Mouse (Mus musculus): ENCODE measurements around the gene Stox2. TPM values are rescaled to one million over a fixed set of nuclear protein-coding genes. Genes with fewer than 3 reads are reported as not detected.

Gene Stox2
- polyA plus RNA-seq, 1 experiment from 2014 or later = 18.5 TPM

- no peak for DNase-seq (ENCODE audit: low spot score)
- 91% methylated on average over 7 of the region's 7 CpGs for WGBS
- no peak overlapping the region for H3K4me3 ChIP-seq (ENCODE audit: low read depth, low read length)
- no peak overlapping the region for H3K9ac ChIP-seq (ENCODE audit: low read length)
- H3K27ac ChIP-seq (replicated peaks; ENCODE audit: low read depth, low read length) = no peak overlapping the region
- no peak for ATAC-seq (ENCODE audit: insufficient number of reproducible peaks, low FRiP score, low TSS enrichment, low read depth)
- no peaks in the 10 kb centered on the region for H3K4me1 ChIP-seq (ENCODE audit: control insufficient read depth, insufficient read depth, low read length)
- H3K36me3 ChIP-seq (ENCODE audit: control insufficient read depth, insufficient read depth, low read length) = no peaks in the 10 kb centered on the region
- no peak overlapping the region for H3K4me2 ChIP-seq (ENCODE audit: low read depth, severe bottlenecking)
- H3K27me3 ChIP-seq (ENCODE audit: control insufficient read depth, insufficient read depth, low read length) = no peaks in the 10 kb centered on the region
- H3K9me3 ChIP-seq (ENCODE audit: control insufficient read depth, low read length) = no peaks in the 10 kb centered on the region
These were observed 69.5 kb downstream of the Stox2 start for GRCm38 (mm10) chr8:47376651-47377050.

- Histone ChIP-seq H3K9me3 (ENCODE audit: control insufficient read depth, low read length) (no peaks in the 10 kb centered on the region), H3K36me3 (ENCODE audit: control insufficient read depth, insufficient read depth, low read length) (no peaks in the 10 kb centered on the region), H3K9ac (ENCODE audit: low read length) (no peak overlapping the region), H3K27ac (replicated peaks; ENCODE audit: low read depth, low read length) (no peak overlapping the region), H3K4me1 (ENCODE audit: control insufficient read depth, insufficient read depth, low read length) (peaks cover 5% of the 10 kb centered on the region), H3K4me2 (ENCODE audit: low read depth, severe bottlenecking) (no peak overlapping the region), H3K4me3 (ENCODE audit: low read depth, low read length) (no peak overlapping the region), H3K27me3 (ENCODE audit: control insufficient read depth, insufficient read depth, low read length) (no peaks in the 10 kb centered on the region)
- no peak for ATAC-seq (ENCODE audit: insufficient number of reproducible peaks, low FRiP score, low TSS enrichment, low read depth)
- WGBS = 94% methylated on average over 7 of the region's 7 CpGs
- no peak for DNase-seq (ENCODE audit: low spot score)
These were observed 72.4 kb downstream of the Stox2 start for GRCm38 (mm10) chr8:47373757-47374156.

DNA sequence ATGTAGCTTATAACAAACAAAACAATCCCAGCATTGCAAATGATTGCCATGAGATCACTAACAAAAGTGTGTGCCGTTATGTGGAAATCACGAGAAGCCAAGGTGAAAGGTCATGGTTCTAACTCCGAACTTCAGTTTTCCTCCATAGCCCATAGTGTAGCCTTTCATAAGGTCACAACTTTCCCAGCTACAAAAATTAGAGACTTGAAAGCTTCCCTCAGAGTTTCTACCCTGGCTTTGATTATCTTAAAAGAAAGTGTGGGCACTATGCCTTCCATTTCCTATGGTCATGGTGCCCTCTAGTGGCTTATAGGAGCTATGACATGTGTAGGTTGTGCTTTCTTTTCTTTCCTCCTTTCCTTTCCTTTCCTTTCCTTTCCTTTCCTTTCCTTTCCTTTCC, 74.6 kb downstream of the Stox2 start:
- ATAC-seq (ENCODE audit: insufficient number of reproducible peaks, low FRiP score, low TSS enrichment, low read depth) (no peak), DNase-seq (ENCODE audit: low spot score) (no peak)
- H3K4me2 ChIP-seq (ENCODE audit: low read depth, severe bottlenecking) = no peak overlapping the region
- no peak overlapping the region for H3K4me3 ChIP-seq (ENCODE audit: low read depth, low read length)
- WGBS = 20% methylated on average over 3 of the region's 3 CpGs
- H3K36me3 ChIP-seq (ENCODE audit: control insufficient read depth, insufficient read depth, low read length) = no peaks in the 10 kb centered on the region
- no peaks in the 10 kb centered on the region for H3K9me3 ChIP-seq (ENCODE audit: control insufficient read depth, low read length)
- H3K9ac ChIP-seq (ENCODE audit: low read length) = no peak overlapping the region
- no peak overlapping the region for H3K27ac ChIP-seq (replicated peaks; ENCODE audit: low read depth, low read length)
- H3K27me3 ChIP-seq (ENCODE audit: control insufficient read depth, insufficient read depth, low read length) = no peaks in the 10 kb centered on the region
- peaks cover 5% of the 10 kb centered on the region for H3K4me1 ChIP-seq (ENCODE audit: control insufficient read depth, insufficient read depth, low read length)

DNA sequence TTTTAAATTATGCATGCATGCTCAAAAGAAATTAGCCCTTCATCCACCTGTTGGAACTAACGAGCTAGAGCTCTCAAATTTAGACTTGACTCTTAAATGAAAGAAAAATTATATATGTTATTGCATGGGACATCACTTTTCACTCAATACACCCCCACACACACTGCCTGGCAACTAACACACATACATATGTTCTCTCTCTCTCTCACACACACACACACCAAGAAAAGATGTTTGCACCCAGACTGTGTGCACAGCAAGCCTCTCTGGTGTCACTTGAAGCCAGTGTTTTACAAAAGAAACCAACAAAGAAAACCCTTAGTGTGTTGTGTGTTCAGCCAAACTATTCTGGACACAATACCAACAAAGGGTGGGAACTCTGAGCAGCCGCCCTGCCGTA, 75.1 kb downstream of the Stox2 start:
- no peak for DNase-seq (ENCODE audit: low spot score)
- Histone ChIP-seq H3K9ac (ENCODE audit: low read length) (no peak overlapping the region), H3K9me3 (ENCODE audit: control insufficient read depth, low read length) (no peaks in the 10 kb centered on the region), H3K27me3 (ENCODE audit: control insufficient read depth, insufficient read depth, low read length) (no peaks in the 10 kb centered on the region), H3K27ac (replicated peaks; ENCODE audit: low read depth, low read length) (no peak overlapping the region), H3K4me3 (ENCODE audit: low read depth, low read length) (no peak overlapping the region), H3K36me3 (ENCODE audit: control insufficient read depth, insufficient read depth, low read length) (no peaks in the 10 kb centered on the region), H3K4me2 (ENCODE audit: low read depth, severe bottlenecking) (no peak overlapping the region), H3K4me1 (ENCODE audit: control insufficient read depth, insufficient read depth, low read length) (peaks cover 5% of the 10 kb centered on the region)
- 82% methylated on average over 3 of the region's 3 CpGs for WGBS
- ATAC-seq (ENCODE audit: insufficient number of reproducible peaks, low FRiP score, low TSS enrichment, low read depth) = no peak

- 29% methylated on average over 15 of the region's 15 CpGs for WGBS
- ATAC-seq (ENCODE audit: insufficient number of reproducible peaks, low FRiP score, low TSS enrichment, low read depth) = peak; percentile 60; the same call in 1 of the 2 replicates
- no peak overlapping the region for H3K9ac ChIP-seq (ENCODE audit: low read length)
These were observed 75.6 kb downstream of the Stox2 start for GRCm38 (mm10) chr8:47370421-47371080.

DNA sequence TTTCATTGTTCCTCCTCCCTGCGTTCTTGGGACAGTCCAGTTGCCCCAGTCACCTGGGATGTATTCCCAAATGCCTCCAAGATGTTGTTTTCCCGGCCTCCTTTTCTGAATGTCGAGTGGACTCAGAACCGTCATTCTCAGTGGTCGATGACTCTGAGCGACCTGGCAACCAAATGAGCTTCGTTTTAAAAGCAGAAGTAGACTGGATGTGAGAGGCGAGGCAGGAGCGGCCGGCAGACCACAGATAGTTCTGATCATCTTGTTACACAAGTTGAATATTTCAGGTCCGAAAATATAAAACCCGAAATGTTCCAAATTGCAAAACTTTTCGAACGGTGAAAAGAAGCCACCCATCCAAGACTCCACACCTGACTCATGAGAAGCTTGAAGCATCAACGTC, 76.2 kb downstream of the Stox2 start:
- 87% methylated on average over 15 of the region's 15 CpGs for WGBS
- ATAC-seq (ENCODE audit: insufficient number of reproducible peaks, low FRiP score, low TSS enrichment, low read depth) = no peak
- Histone ChIP-seq H3K9me3 (ENCODE audit: control insufficient read depth, low read length) (no peaks in the 10 kb centered on the region), H3K4me1 (ENCODE audit: control insufficient read depth, insufficient read depth, low read length) (peaks cover 5% of the 10 kb centered on the region), H3K27ac (replicated peaks; ENCODE audit: low read depth, low read length) (no peak overlapping the region), H3K4me2 (ENCODE audit: low read depth, severe bottlenecking) (no peak overlapping the region), H3K4me3 (ENCODE audit: low read depth, low read length) (no peak overlapping the region), H3K36me3 (ENCODE audit: control insufficient read depth, insufficient read depth, low read length) (no peaks in the 10 kb centered on the region), H3K9ac (ENCODE audit: low read length) (no peak overlapping the region), H3K27me3 (ENCODE audit: control insufficient read depth, insufficient read depth, low read length) (no peaks in the 10 kb centered on the region)
- no peak for DNase-seq (ENCODE audit: low spot score)

More at GRCm38 (mm10) chr8:47370421-47371080, 75.6 kb downstream of the Stox2 start:
- H3K4me3 ChIP-seq (ENCODE audit: low read depth, low read length) = no peak overlapping the region
- no peaks in the 10 kb centered on the region for H3K36me3 ChIP-seq (ENCODE audit: control insufficient read depth, insufficient read depth, low read length)
- H3K9me3 ChIP-seq (ENCODE audit: control insufficient read depth, low read length) = no peaks in the 10 kb centered on the region
- H3K4me1 ChIP-seq (ENCODE audit: control insufficient read depth, insufficient read depth, low read length) = peaks cover 5% of the 10 kb centered on the region
- no peak overlapping the region for H3K4me2 ChIP-seq (ENCODE audit: low read depth, severe bottlenecking)
- no peak overlapping the region for H3K27ac ChIP-seq (replicated peaks; ENCODE audit: low read depth, low read length)
- DNase-seq (ENCODE audit: low spot score) = peak; percentile 89
- H3K27me3 ChIP-seq (ENCODE audit: control insufficient read depth, insufficient read depth, low read length) = no peaks in the 10 kb centered on the region

DNA sequence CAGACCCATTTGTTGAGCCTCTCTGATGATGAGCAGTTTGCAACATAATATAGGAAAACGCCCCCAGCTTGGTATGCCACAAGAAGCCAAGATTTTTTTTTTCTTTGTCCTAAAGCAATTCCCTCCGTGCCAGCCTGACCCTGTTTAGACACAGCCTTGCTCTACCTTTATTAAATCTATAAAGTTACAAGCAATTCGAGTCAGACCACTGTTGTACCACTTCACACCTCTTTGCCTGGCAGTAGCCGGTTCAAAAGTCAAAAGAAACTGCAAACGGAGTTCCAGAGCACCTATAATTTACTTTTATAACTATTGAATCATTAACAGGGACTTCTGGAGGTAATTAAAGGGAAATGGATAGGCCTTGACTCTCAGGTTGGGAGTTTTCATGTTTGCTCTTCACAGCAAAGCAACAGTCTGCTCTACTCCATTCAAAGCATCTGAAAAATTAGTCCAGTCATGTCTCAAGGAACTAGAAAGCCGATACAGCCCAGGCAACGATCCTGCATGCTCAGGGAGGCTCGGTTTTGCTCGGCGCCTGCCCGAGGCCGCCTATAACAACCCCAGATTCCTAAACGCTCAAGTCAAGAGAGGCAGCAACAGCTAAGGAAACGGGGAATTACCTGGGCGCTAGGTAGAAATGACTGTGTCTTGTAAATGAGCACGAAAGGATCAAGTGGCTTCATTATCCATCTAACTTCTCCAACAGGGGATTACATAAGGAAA, 77.0 kb downstream of the Stox2 start:
- Histone ChIP-seq H3K36me3 (ENCODE audit: control insufficient read depth, insufficient read depth, low read length) (no peaks in the 10 kb centered on the region), H3K4me3 (ENCODE audit: low read depth, low read length) (no peak overlapping the region), H3K27me3 (ENCODE audit: control insufficient read depth, insufficient read depth, low read length) (no peaks in the 10 kb centered on the region), H3K4me2 (ENCODE audit: low read depth, severe bottlenecking) (no peak overlapping the region), H3K9me3 (ENCODE audit: control insufficient read depth, low read length) (no peaks in the 10 kb centered on the region), H3K27ac (replicated peaks; ENCODE audit: low read depth, low read length) (0 out of 2 replicates have a peak overlapping the region, but pooled peaks have one; percentile 36), H3K4me1 (ENCODE audit: control insufficient read depth, insufficient read depth, low read length) (peaks cover 5% of the 10 kb centered on the region), H3K9ac (ENCODE audit: low read length) (no peak overlapping the region)
- DNase-seq (ENCODE audit: low spot score) (peak; percentile 57), ATAC-seq (ENCODE audit: insufficient number of reproducible peaks, low FRiP score, low TSS enrichment, low read depth) (no peak)
- WGBS = 23% methylated on average over 16 of the region's 16 CpGs

GRCm38 (mm10) chr8:47367029-47367428, 79.1 kb downstream of the Stox2 start:
- H3K4me2 ChIP-seq (ENCODE audit: low read depth, severe bottlenecking) = no peak overlapping the region
- no peaks in the 10 kb centered on the region for H3K36me3 ChIP-seq (ENCODE audit: control insufficient read depth, insufficient read depth, low read length)
- H3K9ac ChIP-seq (ENCODE audit: low read length) = no peak overlapping the region
- 82% methylated on average over 6 of the region's 6 CpGs for WGBS
- no peaks in the 10 kb centered on the region for H3K27me3 ChIP-seq (ENCODE audit: control insufficient read depth, insufficient read depth, low read length)
- no peak for ATAC-seq (ENCODE audit: insufficient number of reproducible peaks, low FRiP score, low TSS enrichment, low read depth)
- H3K27ac ChIP-seq (replicated peaks; ENCODE audit: low read depth, low read length) = no peak overlapping the region
- no peak for DNase-seq (ENCODE audit: low spot score)
- peaks cover 8% of the 10 kb centered on the region for H3K4me1 ChIP-seq (ENCODE audit: control insufficient read depth, insufficient read depth, low read length)
- no peaks in the 10 kb centered on the region for H3K9me3 ChIP-seq (ENCODE audit: control insufficient read depth, low read length)
- H3K4me3 ChIP-seq (ENCODE audit: low read depth, low read length) = no peak overlapping the region

Data from limb, embryonic 11.5 days (tissue).